Mouse (Mus musculus) lung, adult 2 months (tissue): ENCODE results near the gene Lhfpl2.

Experiments used
- CTCF ChIP-seq: fragments of 200-500 bp; IDR thresholded peaks from 2 replicates; pipeline ENCODE4 v1.5.1; 2011; ENCODE audit warnings: mild to moderate bottlenecking, low read length, control low read depth; ENCODE audit not compliant: insufficient read depth
- POLR2A ChIP-seq: fragments of 200-500 bp; IDR thresholded peaks from 2 replicates; pipeline ENCODE4 v1.6.1; 2011; ENCODE audit warnings: low read depth, mild to moderate bottlenecking, control low read depth, low read length, borderline replicate concordance; ENCODE audit errors: extremely low read depth

GRCm38 (mm10) chr13:94190386-94190785, 132.8 kb downstream of the Lhfpl2 start:
- TF ChIP-seq CTCF = no peak
- no peak for TF ChIP-seq POLR2A
